Mouse (Mus musculus): Measurements from ENCODE around the gene Tenm2.

- no peak for TF ChIP-seq CTCF (conservative IDR thresholded peaks at IDR 0.05; ENCODE audit: insufficient read depth, insufficient read length, low read depth, low read length)
- no peak for TF ChIP-seq POLR2A (IDR thresholded peaks at IDR 0.05; ENCODE audit: low read depth, low read length)
Measured at GRCm38 (mm10) chr11:36137840-36138239, 1097.9 kb downstream of the Tenm2 start.

Measured in kidney, adult 2 months (tissue).